Mouse (Mus musculus) liver, postnatal 0 days (tissue): ENCODE measurements around the gene Fryl. TPM values are rescaled to one million over a fixed set of nuclear protein-coding genes. Genes with fewer than 3 reads are reported as not detected.

Source experiments
- ATAC-seq: fragments of 200-750 bp; cut with Nextera tagmentation; 2 replicates; pipeline ENCODE4 v1.8.0; 2017; ENCODE audit warnings: mild to moderate bottlenecking, moderate library complexity
- DNase-seq: peaks from one replicate; pipeline ENCODE4 v3.0.0-alpha.2; 2016
- H3K27ac ChIP-seq: fragments of 300-500 bp; sonication (generic); 2 replicates; pipeline ENCODE4 v1.5.1; 2014; ENCODE audit warnings: antibody characterized with exemption, moderate library complexity, mild to moderate bottlenecking, low read depth
- H3K27me3 ChIP-seq: fragments of 300-500 bp; sonication (generic); 2 replicates; pipeline ENCODE4 v1.6.1; 2014; ENCODE audit warnings: low read length, control low read depth, mixed read lengths; ENCODE audit not compliant: insufficient read depth
- H3K36me3 ChIP-seq: fragments of 300-500 bp; sonication (generic); replicated peaks from 2 replicates; pipeline ENCODE4 v1.6.1; 2014; ENCODE audit warnings: mild to moderate bottlenecking, control low read depth, low read length, moderate library complexity, mixed read lengths; ENCODE audit not compliant: insufficient read depth
- H3K4me1 ChIP-seq: fragments of 300-500 bp; sonication (generic); 2 replicates; pipeline ENCODE4 v1.6.1; 2014; ENCODE audit warnings: antibody characterized with exemption, mild to moderate bottlenecking, control low read depth; ENCODE audit not compliant: insufficient read depth
- H3K4me2 ChIP-seq: fragments of 300-500 bp; sonication (generic); 2 replicates; pipeline ENCODE4 v1.6.1; 2014; ENCODE audit warnings: low read depth, mild to moderate bottlenecking, low read length, moderate library complexity, mixed read lengths
- H3K4me3 ChIP-seq: fragments of 300-500 bp; sonication (generic); 2 replicates; pipeline ENCODE4 v1.5.1; 2014; ENCODE audit warnings: low read depth, low read length
- H3K9ac ChIP-seq: fragments of 300-500 bp; sonication (generic); replicated peaks from 2 replicates; pipeline ENCODE4 v1.6.1; 2014; ENCODE audit warnings: mild to moderate bottlenecking, moderate library complexity
- H3K9me3 ChIP-seq: fragments of 300-500 bp; sonication (generic); 2 replicates; pipeline ENCODE4 v1.6.1; 2016; ENCODE audit warnings: mild to moderate bottlenecking, control low read depth, low read length, mixed read lengths
- CTCF ChIP-seq: sonication (generic); IDR thresholded peaks from 2 replicates; pipeline ENCODE4 v1.5.1; 2016; ENCODE audit warnings: antibody characterized with exemption, low read depth
- EP300 ChIP-seq: IDR thresholded peaks from 2 replicates; pipeline ENCODE4 v1.6.1; 2016; ENCODE audit warnings: antibody characterized with exemption, low read depth, mild to moderate bottlenecking
- WGBS: fragments of 180-500 bp; shearing (Covaris S2); extraction: QIAGEN DNeasy Blood & Tissue Kit; methylation state at CpG from one replicate; pipeline ENCODE4 v1.1.7; 2014; ENCODE audit not compliant: insufficient replicate concordance; 5-methylcytosine and 5-hydroxymethylcytosine counted together
- polyA plus RNA-seq: library from polyadenylated mRNA; unstranded; fragments of >200 nt; fragmentation: Nextera tagmentation; extraction: Ambion mirVana; gene quantifications from 2 replicates; pipeline ENCODE4 v1.2.1, GENCODE M21; 2015

Fryl gene
- polyA plus RNA-seq, 1 experiment from 2014 or later = 25.8 TPM

- DNase-seq (peak; percentile 38), ATAC-seq (no peak)
- H3K9me3 ChIP-seq = no peaks in the 10 kb centered on the region
- H3K9ac ChIP-seq = no peak overlapping the region
- no peak overlapping the region for H3K4me2 ChIP-seq
- WGBS = 92% methylated on average over 4 of the region's 4 CpGs
- peaks cover 63% of the 10 kb centered on the region for H3K36me3 ChIP-seq
- TF ChIP-seq EP300 (no peak), CTCF (peak; percentile 83)
- no peak overlapping the region for H3K27ac ChIP-seq
- no peak overlapping the region for H3K4me3 ChIP-seq
- no peaks in the 10 kb centered on the region for H3K4me1 ChIP-seq
- H3K27me3 ChIP-seq = no peaks in the 10 kb centered on the region
These were observed 141.5 kb downstream of the Fryl start for GRCm38 (mm10) chr5:73114878-73115277.

DNA sequence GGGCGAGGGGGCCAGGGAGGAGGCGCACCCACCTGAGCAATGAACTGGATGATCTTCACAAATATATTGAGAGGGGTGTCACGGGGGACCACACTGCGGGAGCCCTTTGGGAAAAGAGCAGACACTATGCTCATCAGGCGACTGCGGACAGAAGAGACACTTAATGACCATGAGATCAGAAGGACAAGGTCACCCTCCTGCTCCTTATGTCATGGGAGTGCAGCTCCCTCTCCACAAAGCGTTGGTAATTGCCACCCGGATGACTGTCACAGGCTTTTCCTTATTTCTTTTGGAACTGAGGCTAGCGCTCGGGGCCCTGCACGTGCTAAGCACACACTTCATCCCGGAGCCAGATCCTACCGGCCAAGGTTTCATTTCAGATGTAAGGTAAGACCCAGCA is 144.1 kb downstream of the Fryl start:
- H3K27me3 ChIP-seq = no peaks in the 10 kb centered on the region
- H3K4me3 ChIP-seq = no peak overlapping the region
- no peak overlapping the region for H3K4me2 ChIP-seq
- ATAC-seq = no peak
- WGBS = 96% methylated on average over 13 of the region's 13 CpGs
- H3K9ac ChIP-seq = no peak overlapping the region
- no peak overlapping the region for H3K27ac ChIP-seq
- no peak for DNase-seq
- H3K4me1 ChIP-seq = no peaks in the 10 kb centered on the region
- H3K9me3 ChIP-seq = no peaks in the 10 kb centered on the region
- TF ChIP-seq CTCF (no peak), EP300 (no peak)
- H3K36me3 ChIP-seq = peaks cover 62% of the 10 kb centered on the region

DNA sequence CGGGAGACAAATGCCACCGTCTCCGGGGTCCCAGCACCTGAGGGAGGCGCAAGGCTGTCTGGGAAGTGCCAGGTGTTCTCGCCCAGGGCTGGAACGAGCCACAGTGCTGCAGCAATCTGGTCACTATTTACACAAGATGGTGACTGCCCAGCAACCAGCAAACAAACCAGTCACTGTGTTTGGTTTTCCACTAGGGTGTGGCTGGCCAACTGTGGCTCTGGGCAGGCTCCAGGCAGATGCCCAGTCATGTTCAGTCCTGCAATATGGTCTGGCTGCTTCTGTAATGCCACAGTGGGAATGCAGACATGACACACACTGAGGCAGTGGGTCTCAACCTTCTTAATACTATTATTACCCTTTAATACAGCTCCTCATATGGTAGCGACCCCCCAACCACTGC is 152.8 kb downstream of the Fryl start:
- ATAC-seq (0 out of 2 replicates have a peak, but pooled peaks have one; percentile 25), DNase-seq (no peak)
- no peaks in the 10 kb centered on the region for H3K27me3 ChIP-seq
- no peak overlapping the region for H3K27ac ChIP-seq
- H3K9ac ChIP-seq = no peak overlapping the region
- 92% methylated on average over 7 of the region's 7 CpGs for WGBS
- no peak overlapping the region for H3K4me2 ChIP-seq
- peaks cover 85% of the 10 kb centered on the region for H3K36me3 ChIP-seq
- no peaks in the 10 kb centered on the region for H3K4me1 ChIP-seq
- TF ChIP-seq CTCF (no peak), EP300 (no peak)
- no peak overlapping the region for H3K4me3 ChIP-seq
- no peaks in the 10 kb centered on the region for H3K9me3 ChIP-seq

GRCm38 (mm10) chr5:73102342-73102989 is 154.0 kb downstream of the Fryl start:
- ATAC-seq (no peak), DNase-seq (no peak)
- Histone ChIP-seq H3K9ac (no peak overlapping the region), H3K4me3 (no peak overlapping the region), H3K27ac (no peak overlapping the region), H3K9me3 (no peaks in the 10 kb centered on the region), H3K27me3 (no peaks in the 10 kb centered on the region), H3K36me3 (peaks cover 89% of the 10 kb centered on the region), H3K4me2 (no peak overlapping the region), H3K4me1 (no peaks in the 10 kb centered on the region)
- TF ChIP-seq EP300 (no peak), CTCF (no peak)
- WGBS = 92% methylated on average over 10 of the region's 10 CpGs

DNA sequence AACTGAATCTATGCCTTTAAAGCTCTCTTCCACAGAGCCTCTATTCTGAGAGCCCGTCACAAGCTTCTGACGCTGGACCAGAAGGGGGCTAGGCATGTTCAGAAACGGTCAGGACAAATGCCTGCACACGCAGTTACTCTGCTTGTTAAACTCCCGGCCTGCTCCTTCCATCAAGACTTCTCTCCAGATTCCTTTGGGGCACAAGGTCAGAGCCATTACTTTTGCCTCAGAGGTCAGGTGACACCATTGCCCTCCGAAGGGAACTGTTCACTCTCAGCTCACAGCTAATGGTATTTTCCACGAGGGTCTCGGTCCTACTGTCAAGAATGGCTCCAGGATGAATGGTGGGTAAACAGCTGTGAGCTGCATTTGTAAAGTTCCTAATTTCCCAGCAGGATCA is 164.2 kb downstream of the Fryl start:
- WGBS = 87% methylated on average over 8 of the region's 8 CpGs
- DNase-seq (no peak), ATAC-seq (no peak)
- Histone ChIP-seq H3K9ac (no peak overlapping the region), H3K9me3 (no peaks in the 10 kb centered on the region), H3K36me3 (peaks cover 85% of the 10 kb centered on the region), H3K4me3 (no peak overlapping the region), H3K27me3 (no peaks in the 10 kb centered on the region), H3K27ac (no peak overlapping the region), H3K4me2 (no peak overlapping the region), H3K4me1 (no peaks in the 10 kb centered on the region)
- TF ChIP-seq EP300 = no peak
- no peak for TF ChIP-seq CTCF

DNA sequence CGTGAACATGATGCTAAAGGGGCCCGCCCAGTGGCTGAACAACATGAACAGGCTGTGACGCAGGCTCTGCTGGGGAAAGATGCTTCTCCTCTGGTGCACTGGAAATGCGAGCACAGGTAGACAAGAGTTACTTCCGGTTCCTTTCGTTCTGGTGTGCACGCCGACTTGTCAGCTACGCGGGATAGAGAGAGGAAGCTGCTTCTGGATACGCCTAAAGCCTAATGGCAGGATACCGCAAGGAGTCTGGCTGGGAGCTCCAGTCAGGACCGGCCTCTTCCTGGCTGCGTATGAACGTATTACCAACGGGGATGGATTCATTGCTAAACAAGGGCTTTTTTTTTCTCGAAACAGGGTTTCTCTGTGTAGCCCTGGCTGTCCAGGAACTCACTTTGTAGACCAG is 167.3 kb downstream of the Fryl start:
- ATAC-seq = no peak
- Histone ChIP-seq H3K27ac (no peak overlapping the region), H3K4me3 (no peak overlapping the region), H3K4me2 (no peak overlapping the region), H3K9ac (no peak overlapping the region), H3K27me3 (no peaks in the 10 kb centered on the region), H3K4me1 (no peaks in the 10 kb centered on the region), H3K9me3 (no peaks in the 10 kb centered on the region), H3K36me3 (peaks cover 82% of the 10 kb centered on the region)
- no peak for DNase-seq
- no peak for TF ChIP-seq CTCF
- TF ChIP-seq EP300 = no peak
- 95% methylated on average over 17 of the region's 17 CpGs for WGBS

- Histone ChIP-seq H3K27ac (no peak overlapping the region), H3K9me3 (no peaks in the 10 kb centered on the region), H3K4me3 (no peak overlapping the region), H3K36me3 (peaks cover 75% of the 10 kb centered on the region), H3K27me3 (no peaks in the 10 kb centered on the region), H3K9ac (no peak overlapping the region), H3K4me1 (no peaks in the 10 kb centered on the region), H3K4me2 (no peak overlapping the region)
- 95% methylated on average over 5 of the region's 5 CpGs for WGBS
- TF ChIP-seq EP300 = no peak
- TF ChIP-seq CTCF = no peak
- DNase-seq (no peak), ATAC-seq (no peak)
These were observed 174.9 kb downstream of the Fryl start for GRCm38 (mm10) chr5:73081496-73081895.
